Mouse (Mus musculus) brain, embryonic 14.5 days (tissue): ENCODE data around the gene Arhgef39. TPM values are rescaled to one million over a fixed set of nuclear protein-coding genes. Genes with fewer than 3 reads are reported as not detected.

ENCODE experiments used
- DNase-seq: peaks from one replicate; pipeline ENCODE4 v3.0.0-alpha.2; 2011; ENCODE audit warnings: low read depth
- CTCF ChIP-seq: fragments of 200-500 bp; IDR thresholded peaks from 2 replicates; pipeline ENCODE4 v1.5.1; 2012; ENCODE audit warnings: inconsistent platforms, mild to moderate bottlenecking, moderate library complexity, borderline replicate concordance; ENCODE audit not compliant: insufficient read depth, insufficient read length; ENCODE audit errors: extremely low read depth
- POLR2A ChIP-seq: fragments of 200-500 bp; IDR thresholded peaks from 2 replicates; pipeline ENCODE4 v1.6.1; 2012; ENCODE audit warnings: mild to moderate bottlenecking, inconsistent platforms, borderline replicate concordance; ENCODE audit not compliant: poor library complexity, insufficient read depth, insufficient read length, severe bottlenecking; ENCODE audit errors: extremely low read depth
- polyA plus RNA-seq: library from polyadenylated mRNA; depleted of rRNA; stranded (reverse); fragments of >200 nt; gene quantifications from 2 replicates; pipeline ENCODE4 v1.2.3, GENCODE M21; 2012

Gene Arhgef39
- polyA plus RNA-seq, 1 experiment, result 19.5 TPM

DNA sequence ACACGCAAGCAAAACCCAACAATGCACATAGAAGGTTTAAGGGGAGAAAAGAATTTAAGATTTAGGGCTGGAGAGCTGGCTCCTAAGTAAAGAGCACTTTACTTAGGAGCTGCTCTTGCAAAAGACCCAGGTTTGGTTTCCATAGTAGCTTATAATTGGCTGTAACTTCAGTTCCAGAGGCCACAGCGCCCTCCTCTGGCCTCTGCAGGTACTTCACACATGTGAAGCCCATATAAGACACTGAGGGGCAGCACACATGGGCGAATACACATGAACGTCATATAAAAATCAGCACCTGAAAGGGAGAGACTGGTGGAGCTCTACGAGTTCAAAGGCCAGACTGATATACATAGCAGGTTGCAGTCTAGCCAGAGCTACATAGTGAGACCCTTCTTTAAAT, 28.4 kb upstream of the Arhgef39 start:
- DNase-seq, result no peak
- TF ChIP-seq CTCF, result peak; percentile 33; the same call in 1 of the 2 replicates
- TF ChIP-seq POLR2A, result no peak

DNA sequence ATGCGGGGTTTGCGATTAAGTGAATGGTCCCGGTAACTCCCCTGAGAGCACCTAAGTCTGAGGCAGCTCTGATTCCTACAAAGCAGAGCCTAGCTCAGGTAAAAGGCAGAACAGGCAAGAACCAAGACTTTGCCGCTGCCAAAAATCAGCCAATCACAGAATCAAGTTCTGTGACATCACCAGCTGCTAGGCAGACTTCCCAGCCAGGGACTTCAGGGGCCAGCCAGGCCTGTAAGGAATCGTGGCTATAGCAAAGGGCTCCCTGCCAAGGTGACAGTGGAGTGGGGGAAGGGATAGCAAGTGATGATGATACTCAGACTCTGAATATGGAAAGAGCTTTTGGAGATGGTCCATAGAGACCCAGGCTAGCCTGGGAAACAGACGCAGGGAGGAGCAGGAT, 20.5 kb upstream of the Arhgef39 start:
- peak; percentile 91 for DNase-seq
- TF ChIP-seq CTCF, result no peak
- no peak for TF ChIP-seq POLR2A

DNA sequence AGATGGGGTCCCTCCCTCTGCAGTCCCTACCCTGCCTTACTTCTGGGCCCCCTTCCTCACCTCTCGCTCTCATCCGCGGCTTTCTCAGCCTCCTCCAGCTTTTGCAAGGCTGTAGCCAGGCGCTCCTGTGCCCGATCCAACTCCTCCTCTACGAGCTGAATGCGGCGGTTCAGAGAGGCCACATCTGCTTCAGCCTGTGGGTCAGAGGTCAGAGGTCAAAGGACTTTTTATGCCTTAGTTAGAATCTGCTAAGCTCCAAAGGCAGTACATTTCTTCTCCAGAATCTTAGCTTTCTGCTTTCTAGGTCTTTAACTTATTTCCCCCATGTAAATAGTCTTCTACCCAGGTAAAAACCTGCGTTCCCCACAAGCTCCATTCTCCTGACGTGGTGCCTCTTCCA, 20.1 kb upstream of the Arhgef39 start:
- no peak for DNase-seq
- no peak for TF ChIP-seq CTCF

DNA sequence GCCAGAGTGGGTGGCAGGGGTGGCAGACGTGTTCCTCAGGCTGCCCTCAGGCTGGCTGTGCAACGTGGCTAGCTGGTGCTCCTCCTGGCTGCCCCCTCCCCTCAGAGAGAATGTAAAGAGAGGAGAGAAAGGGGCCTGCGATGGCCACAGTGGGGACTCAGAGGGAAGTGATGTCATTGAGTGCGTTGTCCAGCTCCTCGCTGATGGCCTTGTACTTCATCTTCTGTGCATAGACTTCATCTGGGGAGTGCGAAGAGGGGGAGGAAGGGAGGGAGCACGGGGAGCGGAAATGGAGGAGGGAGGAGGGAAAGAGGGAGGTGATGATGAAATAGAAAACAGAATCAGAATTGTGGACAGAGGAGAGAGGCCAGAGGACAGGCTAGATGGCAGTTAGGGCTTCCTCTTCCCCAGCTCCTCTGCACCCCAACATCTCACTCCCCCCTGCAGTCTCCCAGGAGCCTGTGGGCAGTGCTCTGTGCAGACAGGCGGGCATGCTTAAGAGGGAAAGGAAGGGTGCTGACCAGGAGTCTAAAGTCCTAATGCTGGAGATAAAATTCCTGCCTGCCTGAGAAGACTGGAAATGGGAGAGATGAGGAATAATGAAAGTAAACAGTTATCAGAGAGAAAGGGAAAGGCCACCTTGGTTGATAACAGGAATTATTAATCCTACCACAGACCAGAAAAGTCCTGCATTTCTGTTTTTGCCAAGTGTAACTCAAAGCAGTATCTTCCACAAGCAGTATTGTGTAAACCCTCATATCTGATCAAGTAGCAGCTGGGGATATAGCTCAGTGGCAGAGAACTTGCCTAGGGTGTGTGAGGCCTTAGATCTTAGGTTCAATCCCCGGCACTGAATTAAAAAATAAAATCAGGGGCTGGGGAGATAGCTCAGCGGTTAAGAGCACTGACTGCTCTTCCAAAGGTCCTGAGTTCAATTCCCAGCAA, 16.5 kb upstream of the Arhgef39 start:
- TF ChIP-seq CTCF (no peak), POLR2A (no peak)
- no peak for DNase-seq

DNA sequence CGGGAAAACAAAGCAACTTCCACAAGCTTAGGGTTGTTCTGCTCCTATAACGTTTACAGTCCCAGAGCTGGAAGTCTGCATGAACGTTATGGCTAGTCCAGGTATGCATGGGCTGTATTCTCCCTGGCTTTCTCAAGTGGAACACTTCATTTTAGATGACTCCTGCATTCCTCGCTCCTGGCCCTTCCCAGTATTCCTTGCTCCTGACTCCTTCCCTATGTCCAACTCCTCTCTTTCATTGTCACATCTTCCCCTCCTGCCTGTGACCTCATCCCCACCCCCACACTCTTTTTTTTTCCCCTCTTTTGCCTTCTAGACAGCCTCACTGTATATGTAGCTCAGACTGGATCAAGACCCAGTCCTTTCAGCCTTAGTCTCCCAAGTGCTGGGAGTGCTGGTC, 14.3 kb upstream of the Arhgef39 start:
- TF ChIP-seq CTCF, result no peak
- TF ChIP-seq POLR2A, result no peak

DNA sequence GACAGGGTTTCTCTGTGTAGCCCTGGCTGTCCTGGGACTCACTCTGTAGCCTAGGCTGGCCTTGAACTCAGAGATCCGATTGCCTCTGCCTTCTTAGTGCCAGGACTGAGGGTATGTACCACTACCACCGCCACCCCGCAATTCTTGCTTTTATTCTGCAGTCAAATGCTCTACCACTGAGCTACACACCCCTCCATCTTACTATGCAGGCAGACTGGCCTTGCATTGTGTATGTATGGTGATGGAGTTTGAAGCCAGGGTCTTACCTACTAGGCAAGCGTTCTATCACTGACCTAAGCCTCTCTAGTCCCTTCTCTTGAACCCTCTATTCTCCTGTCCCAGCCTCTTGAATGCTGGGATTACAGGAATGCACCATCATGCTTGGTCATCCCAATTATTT, 13.8 kb upstream of the Arhgef39 start:
- TF ChIP-seq POLR2A, result no peak
- no peak for TF ChIP-seq CTCF
- DNase-seq, result no peak

More for the DNA sequence above, 14.3 kb upstream of the Arhgef39 start:
- DNase-seq, result no peak

DNA sequence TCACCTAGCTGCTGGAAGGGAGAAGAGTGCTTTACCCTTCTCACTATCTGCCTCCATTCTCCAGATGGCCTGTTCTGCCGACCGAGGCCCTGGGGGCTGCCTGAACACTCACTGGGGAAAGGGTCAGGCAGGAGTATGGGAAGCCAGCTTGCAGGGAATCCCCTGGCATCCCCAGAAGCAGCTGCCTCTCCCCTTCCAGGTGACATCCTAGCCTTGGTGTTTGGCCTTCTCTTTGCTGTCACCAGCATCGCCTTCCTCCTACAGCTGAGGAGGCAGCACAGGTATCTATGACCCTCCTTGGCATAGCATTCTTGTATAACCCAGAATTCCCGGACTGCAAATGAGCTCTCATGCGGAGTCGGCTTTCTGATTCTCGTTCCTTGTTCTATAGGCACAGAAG, 13.2 kb upstream of the Arhgef39 start:
- TF ChIP-seq POLR2A, result no peak
- no peak for TF ChIP-seq CTCF
- no peak for DNase-seq

DNA sequence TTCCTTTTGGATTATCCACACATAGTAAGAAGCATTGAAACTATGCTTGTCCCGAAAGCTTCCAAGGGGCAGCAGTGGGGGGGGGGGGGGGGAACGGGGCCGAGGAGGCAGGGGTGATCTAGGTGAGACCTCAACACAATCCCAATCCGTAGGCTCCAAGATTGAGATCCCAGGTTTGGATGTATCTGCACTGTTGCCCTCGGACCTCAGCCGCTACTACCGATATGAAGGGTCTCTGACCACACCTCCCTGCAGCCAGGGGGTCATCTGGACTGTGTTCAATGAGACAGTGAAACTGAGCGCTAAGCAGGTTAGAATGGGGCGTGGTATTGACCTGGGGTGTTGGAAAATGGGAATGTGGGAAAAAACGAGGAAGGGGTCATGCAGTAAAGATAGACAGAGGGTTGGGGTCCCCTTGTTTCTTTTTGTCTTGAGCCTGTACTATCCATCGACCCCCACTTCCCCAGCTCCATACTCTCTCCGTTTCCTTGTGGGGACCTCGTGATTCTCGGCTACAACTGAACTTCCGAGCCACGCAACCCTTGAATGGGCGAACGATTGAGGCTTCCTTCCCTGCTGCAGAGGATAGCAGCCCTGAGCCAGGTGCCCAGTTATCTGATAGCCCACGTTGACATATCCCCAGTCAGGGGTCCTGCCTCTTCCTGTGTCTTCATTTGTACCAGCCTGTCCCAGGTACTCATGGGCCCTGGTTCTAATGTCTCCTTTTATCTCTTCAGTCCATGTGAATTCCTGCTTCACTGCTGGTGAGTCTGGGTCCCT, 12.4 kb upstream of the Arhgef39 start:
- TF ChIP-seq POLR2A (no peak), CTCF (no peak)
- DNase-seq, result no peak

DNA sequence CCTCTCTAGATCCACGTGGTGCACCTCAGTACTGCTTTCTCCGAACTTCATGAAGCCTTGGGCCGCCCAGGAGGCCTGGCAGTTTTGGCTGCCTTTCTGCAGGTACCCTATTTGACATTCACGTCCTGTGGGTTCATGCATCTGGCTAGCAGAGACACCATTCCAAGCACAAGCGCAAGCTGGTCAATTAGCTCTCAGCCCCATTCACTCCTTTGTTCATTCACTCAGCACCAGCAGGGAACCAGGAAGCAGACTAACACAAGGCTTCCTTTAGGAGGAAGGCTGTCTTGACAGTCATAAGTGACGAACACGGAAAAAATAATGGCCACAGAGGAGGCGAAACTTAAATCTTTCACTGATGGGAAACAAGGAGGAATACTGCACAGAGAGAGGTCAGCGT, 9.6 kb upstream of the Arhgef39 start:
- TF ChIP-seq POLR2A (no peak), CTCF (no peak)
- peak; percentile 42 for DNase-seq

DNA sequence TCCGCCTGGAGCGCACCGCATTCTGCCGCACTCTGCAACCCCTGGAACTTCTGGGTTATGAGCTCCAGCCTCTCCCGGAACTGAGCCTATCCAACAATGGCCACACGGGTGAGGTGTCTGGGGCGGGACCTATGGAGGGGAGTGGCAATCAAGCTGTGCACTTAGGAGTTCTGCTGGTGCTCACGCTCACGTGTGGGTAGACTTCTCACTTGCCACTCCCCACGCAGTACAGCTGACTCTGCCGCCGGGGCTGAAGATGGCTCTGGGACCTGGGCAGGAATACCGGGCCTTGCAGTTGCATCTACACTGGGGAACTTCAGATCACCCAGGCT, 9.1 kb upstream of the Arhgef39 start:
- DNase-seq, result no peak

DNA sequence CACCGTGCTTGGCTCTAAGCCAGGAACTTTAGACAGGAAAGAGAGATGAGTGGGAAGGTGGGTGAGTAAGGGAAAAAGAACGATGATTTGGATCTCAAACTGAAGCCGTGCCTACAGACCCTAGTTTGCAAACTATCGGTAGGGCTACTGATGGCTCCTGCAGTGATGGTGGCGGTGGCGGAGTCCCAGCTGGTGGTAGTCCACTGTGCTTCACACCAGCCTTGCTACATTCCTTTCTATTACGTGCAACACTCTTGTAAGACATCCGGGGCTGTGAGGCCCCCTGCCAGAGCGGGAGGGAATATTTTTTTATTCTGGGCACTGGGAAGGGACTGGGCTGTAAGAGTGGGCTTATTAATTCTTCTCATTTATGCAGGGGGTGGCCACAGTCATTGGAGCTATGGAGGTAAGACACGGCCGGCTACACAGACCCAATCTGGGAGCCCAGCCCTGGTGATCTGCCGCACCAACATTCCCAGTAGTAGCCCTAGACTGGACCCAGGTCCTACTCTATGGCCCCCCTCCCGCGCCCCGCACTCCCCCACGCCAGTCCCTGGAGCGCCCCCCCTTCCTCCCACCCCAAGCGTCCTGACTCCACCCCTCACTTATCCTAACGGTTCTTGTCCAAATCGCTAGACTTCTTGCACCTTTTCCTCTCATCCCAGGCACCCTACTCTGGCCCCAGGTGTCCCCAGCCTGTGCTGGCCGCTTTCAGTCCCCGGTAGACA, 8.6 kb upstream of the Arhgef39 start:
- no peak for DNase-seq
- no peak for TF ChIP-seq POLR2A
- TF ChIP-seq CTCF, result no peak

More for the DNA sequence above, 9.1 kb upstream of the Arhgef39 start:
- TF ChIP-seq POLR2A (no peak), CTCF (no peak)
